Mouse (Mus musculus) myocyte (in vitro differentiated cells): ENCODE measurements around the gene Dnajc2. TPM values are rescaled to one million over a fixed set of nuclear protein-coding genes. Genes with fewer than 3 reads are reported as not detected.

Experiments
- H3K27me3 ChIP-seq: one replicate; pipeline ENCODE4 v1.6.1; 2011; ENCODE audit not compliant: control insufficient read depth, insufficient read depth, insufficient read length
- H3K36me3 ChIP-seq: one replicate; pipeline ENCODE4 v1.6.1; 2011; ENCODE audit not compliant: control insufficient read depth, insufficient read depth
- H3K4me2 ChIP-seq: one replicate; pipeline ENCODE4 v1.6.1; 2011; ENCODE audit warnings: low read depth, control low read depth
- H3K4me3 ChIP-seq: one replicate; pipeline ENCODE4 v1.5.1; 2011; ENCODE audit warnings: mild to moderate bottlenecking, control low read depth, moderate library complexity
- H3K79me2 ChIP-seq: one replicate; pipeline ENCODE4 v1.6.1; 2011; ENCODE audit not compliant: control insufficient read depth, insufficient read depth
- H3ac ChIP-seq: one replicate; pipeline ENCODE4 v1.6.1; 2011; ENCODE audit not compliant: control insufficient read depth, insufficient read length
- CEBPB ChIP-seq: IDR thresholded peaks from 2 replicates; pipeline ENCODE4 v1.6.1; 2011; ENCODE audit warnings: mild to moderate bottlenecking, moderate library complexity; ENCODE audit not compliant: poor library complexity, insufficient read depth, severe bottlenecking
- E2F4 ChIP-seq: IDR thresholded peaks from one replicate; pipeline ENCODE4 v1.6.1; 2011; ENCODE audit warnings: mild to moderate bottlenecking, control low read depth, moderate library complexity; ENCODE audit not compliant: insufficient read depth
- MAX ChIP-seq: IDR thresholded peaks from one replicate; pipeline ENCODE4 v1.6.1; 2011; ENCODE audit warnings: low read depth, mild to moderate bottlenecking, control low read depth
- MYOD1 ChIP-seq, 3 experiments: IDR thresholded peaks; one replicate each; pipeline ENCODE4 v1.6.1; 2011; ENCODE audit warnings: control low read depth in 2 of 3, low read depth in 2 of 3, mild to moderate bottlenecking in 2 of 3, moderate library complexity in 1 of 3; ENCODE audit not compliant: insufficient read length in 2 of 3, control insufficient read depth in 1 of 3
- MYOG ChIP-seq, 3 experiments: IDR thresholded peaks; one replicate each; pipeline ENCODE4 v1.6.1; 2011; ENCODE audit warnings: control low read depth in 2 of 3, low read depth in 2 of 3, mild to moderate bottlenecking in 2 of 3; ENCODE audit not compliant: insufficient read length in 2 of 3, control insufficient read depth in 1 of 3, insufficient read depth in 1 of 3
- POLR2A ChIP-seq: IDR thresholded peaks from one replicate; pipeline ENCODE4 v1.6.1; 2011; ENCODE audit warnings: low read depth, mild to moderate bottlenecking, control low read depth, moderate library complexity; ENCODE audit not compliant: insufficient read length
- POLR2AphosphoS2 ChIP-seq: IDR thresholded peaks from one replicate; pipeline ENCODE4 v1.6.1; 2011; ENCODE audit warnings: low read depth, control low read depth; ENCODE audit not compliant: insufficient read length
- REST ChIP-seq: IDR thresholded peaks from one replicate; pipeline ENCODE4 v1.6.1; 2011; ENCODE audit warnings: mild to moderate bottlenecking, control low read depth, moderate library complexity; ENCODE audit not compliant: insufficient read depth, insufficient read length
- SRF ChIP-seq: IDR thresholded peaks from one replicate; pipeline ENCODE4 v1.6.1; 2011; ENCODE audit warnings: low read depth; ENCODE audit not compliant: control insufficient read depth, insufficient read length
- TCF12 ChIP-seq: IDR thresholded peaks from one replicate; pipeline ENCODE4 v1.6.1; 2011; ENCODE audit warnings: mild to moderate bottlenecking, control low read depth; ENCODE audit not compliant: poor library complexity, insufficient read depth, severe bottlenecking
- TCF3 ChIP-seq: IDR thresholded peaks from one replicate; pipeline ENCODE4 v1.6.1; 2011; ENCODE audit warnings: low read depth, control low read depth; ENCODE audit not compliant: insufficient read length
- USF1 ChIP-seq: IDR thresholded peaks from one replicate; pipeline ENCODE4 v1.6.1; 2011; ENCODE audit warnings: low read depth, mild to moderate bottlenecking, control low read depth, moderate library complexity
- polyA plus RNA-seq: library from polyadenylated mRNA; unstranded; fragments of >200 nt; fragmentation: generic; extraction: Trizol; gene quantifications from one replicate; pipeline ENCODE4 v1.2.1, GENCODE M21; 2012; ENCODE audit warnings: missing spikeins

The Dnajc2 gene
- polyA plus RNA-seq, 1 experiment = 15.4 TPM

DNA sequence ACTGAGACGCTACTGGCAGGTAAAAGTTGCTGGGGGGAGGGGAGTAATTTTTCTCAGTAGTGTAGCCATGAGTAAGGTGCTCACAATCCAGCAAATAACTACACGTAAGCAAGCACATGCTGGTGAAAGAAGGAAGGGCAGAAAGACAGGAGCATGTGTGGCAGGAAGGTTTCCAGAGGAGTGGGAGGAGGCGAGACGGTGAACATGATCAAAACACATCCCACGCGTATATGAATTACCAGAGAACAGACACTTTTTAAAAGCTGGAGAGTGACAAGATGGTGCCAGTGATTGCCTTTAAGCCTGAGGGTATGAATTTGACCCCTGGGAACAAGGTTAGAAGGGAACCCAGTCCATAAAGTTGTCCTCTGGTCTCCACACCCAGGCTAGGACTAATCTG is 15.2 kb downstream of the Dnajc2 start:
- no peak overlapping the region for H3K4me3 ChIP-seq
- peaks cover 28% of the 10 kb centered on the region for H3K36me3 ChIP-seq
- no peak overlapping the region for H3ac ChIP-seq
- H3K27me3 ChIP-seq = no peaks in the 10 kb centered on the region
- TF ChIP-seq E2F4 = no peak
- TF ChIP-seq TCF3 = no peak
- TF ChIP-seq USF1 = no peak
- TF ChIP-seq POLR2AphosphoS2 = no peak
- no peak for TF ChIP-seq POLR2A
- no peak for TF ChIP-seq SRF
- no peak for TF ChIP-seq MYOD1 (IDR thresholded peaks at IDR 0.05; ENCODE audit: control insufficient read depth in 1 of 3, insufficient read length in 2 of 3, low read depth in 2 of 3)
- H3K4me2 ChIP-seq = no peak overlapping the region
- H3K79me2 ChIP-seq = no peaks in the 10 kb centered on the region

DNA sequence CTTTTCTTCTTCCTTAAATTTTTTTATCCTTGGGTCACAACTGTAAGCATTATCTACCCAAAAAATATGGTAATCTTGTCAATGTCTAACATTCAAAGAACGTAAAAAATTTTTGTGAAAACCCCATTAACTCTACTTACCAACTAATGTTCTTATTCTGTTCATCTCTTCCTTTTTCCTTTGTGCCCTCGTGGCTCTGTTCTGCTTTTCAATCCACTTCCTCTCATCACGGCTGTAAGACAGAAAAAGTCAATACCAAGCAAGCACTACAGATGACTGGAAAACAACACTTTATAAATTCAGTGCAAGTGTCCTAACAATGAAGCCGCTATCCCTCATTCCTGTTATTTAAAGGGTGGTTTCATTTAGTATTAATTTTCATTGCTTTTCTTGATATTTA is 16.5 kb downstream of the Dnajc2 start:
- no peak overlapping the region for H3K4me3 ChIP-seq
- peaks cover 38% of the 10 kb centered on the region for H3K36me3 ChIP-seq
- no peaks in the 10 kb centered on the region for H3K27me3 ChIP-seq
- TF ChIP-seq POLR2A = no peak
- no peak for TF ChIP-seq CEBPB
- TF ChIP-seq SRF = no peak
- TF ChIP-seq E2F4 = no peak
- no peak for TF ChIP-seq MYOG (IDR thresholded peaks at IDR 0.05; ENCODE audit: control insufficient read depth in 1 of 3, insufficient read depth in 1 of 3, insufficient read length in 2 of 3, low read depth in 2 of 3)
- TF ChIP-seq MYOD1 (IDR thresholded peaks at IDR 0.05; ENCODE audit: control insufficient read depth in 1 of 3, insufficient read length in 2 of 3, low read depth in 2 of 3) = no peak
- TF ChIP-seq TCF3 = no peak
- H3ac ChIP-seq = no peak overlapping the region
- H3K79me2 ChIP-seq = no peaks in the 10 kb centered on the region
- no peak overlapping the region for H3K4me2 ChIP-seq

DNA sequence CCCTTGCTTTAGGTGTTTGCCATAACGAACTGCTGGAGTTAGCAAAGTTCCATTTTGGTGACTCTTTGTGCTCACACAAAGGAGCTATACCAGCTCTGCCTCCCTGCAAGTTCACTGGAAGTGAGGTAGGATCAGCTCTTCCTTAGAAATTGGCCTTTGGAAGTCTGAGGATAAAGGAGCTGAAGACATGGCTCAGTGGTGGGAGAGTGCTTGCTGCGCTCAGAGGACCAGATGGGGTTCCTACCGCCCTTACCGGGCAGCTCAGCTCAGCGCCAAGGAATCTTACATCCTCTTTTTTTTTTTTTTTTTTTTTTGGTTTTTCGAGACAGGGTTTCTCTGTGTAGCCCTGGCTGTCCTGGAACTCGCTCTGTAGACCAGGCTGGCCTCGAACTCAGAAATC is 39.1 kb downstream of the Dnajc2 start:
- no peaks in the 10 kb centered on the region for H3K27me3 ChIP-seq
- no peaks in the 10 kb centered on the region for H3K79me2 ChIP-seq
- H3K36me3 ChIP-seq = peaks cover 39% of the 10 kb centered on the region
- H3K4me2 ChIP-seq = no peak overlapping the region
- no peak overlapping the region for H3ac ChIP-seq
- TF ChIP-seq CEBPB = no peak
- no peak for TF ChIP-seq REST
- no peak for TF ChIP-seq TCF12
- no peak for TF ChIP-seq SRF
- TF ChIP-seq MYOD1 (IDR thresholded peaks at IDR 0.05; ENCODE audit: control insufficient read depth in 1 of 3, insufficient read length in 2 of 3, low read depth in 2 of 3) = no peak
- TF ChIP-seq POLR2AphosphoS2 = no peak
- TF ChIP-seq MAX = no peak
- TF ChIP-seq POLR2A = no peak
- no peak for TF ChIP-seq TCF3
- no peak for TF ChIP-seq MYOG (IDR thresholded peaks at IDR 0.05; ENCODE audit: control insufficient read depth in 1 of 3, insufficient read depth in 1 of 3, insufficient read length in 2 of 3, low read depth in 2 of 3)
- TF ChIP-seq USF1 = no peak
- TF ChIP-seq E2F4 = no peak
- no peak overlapping the region for H3K4me3 ChIP-seq

DNA sequence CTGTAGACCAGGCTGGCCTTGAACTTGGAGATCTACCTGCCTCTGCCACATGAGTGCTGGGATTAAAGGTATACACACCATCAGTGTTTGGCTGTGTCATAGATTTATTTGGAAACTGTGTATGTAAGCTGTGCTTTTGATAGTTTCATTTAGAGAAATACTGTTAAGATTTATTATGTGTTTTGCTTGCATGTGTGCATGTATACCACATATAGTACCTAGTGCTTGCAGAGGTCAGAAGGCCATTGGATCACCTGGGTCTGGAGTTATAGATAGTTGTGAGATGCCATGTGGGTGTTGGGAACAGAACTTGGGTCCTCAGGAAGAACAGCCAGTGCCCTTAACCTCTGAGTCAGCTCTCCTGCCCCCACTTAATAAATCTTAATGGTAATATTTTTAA is 40.4 kb downstream of the Dnajc2 start:
- Histone ChIP-seq H3ac (no peak overlapping the region), H3K4me3 (no peak overlapping the region), H3K4me2 (no peak overlapping the region), H3K27me3 (no peaks in the 10 kb centered on the region), H3K36me3 (peaks cover 46% of the 10 kb centered on the region), H3K79me2 (no peaks in the 10 kb centered on the region)
- TF ChIP-seq POLR2AphosphoS2 (no peak), POLR2A (no peak), REST (no peak), TCF3 (no peak), MYOG (IDR thresholded peaks at IDR 0.05; ENCODE audit: control insufficient read depth in 1 of 3, insufficient read depth in 1 of 3, insufficient read length in 2 of 3, low read depth in 2 of 3) (no peak)

DNA sequence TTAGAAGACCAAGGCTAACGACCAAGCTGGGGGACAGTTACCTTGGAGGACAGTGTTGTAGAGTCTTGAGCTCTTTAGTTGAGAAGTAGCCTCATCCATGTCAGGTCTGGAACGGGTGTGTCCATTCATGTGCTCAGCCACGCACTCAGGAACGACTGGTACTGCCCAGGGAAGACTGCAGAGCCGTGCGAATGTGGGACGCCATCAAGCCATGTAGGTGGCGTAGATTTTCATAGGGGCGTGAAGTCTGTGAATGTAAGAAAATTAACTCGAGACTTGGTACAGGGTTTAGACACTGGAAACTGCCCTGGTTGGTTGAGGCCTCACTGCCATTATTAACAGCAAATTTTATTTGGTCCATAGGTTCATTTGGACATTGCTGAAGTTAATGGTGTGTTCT is 41.4 kb downstream of the Dnajc2 start:
- H3K4me3 ChIP-seq = no peak overlapping the region
- peaks cover 41% of the 10 kb centered on the region for H3K36me3 ChIP-seq
- no peaks in the 10 kb centered on the region for H3K27me3 ChIP-seq
- H3K79me2 ChIP-seq = no peaks in the 10 kb centered on the region
- TF ChIP-seq TCF12 = no peak
- TF ChIP-seq CEBPB = no peak
- TF ChIP-seq E2F4 = no peak
- no peak for TF ChIP-seq MYOD1 (IDR thresholded peaks at IDR 0.05; ENCODE audit: control insufficient read depth in 1 of 3, insufficient read length in 2 of 3, low read depth in 2 of 3)
- TF ChIP-seq MAX = no peak
- no peak for TF ChIP-seq USF1
- no peak for TF ChIP-seq MYOG (IDR thresholded peaks at IDR 0.05; ENCODE audit: control insufficient read depth in 1 of 3, insufficient read depth in 1 of 3, insufficient read length in 2 of 3, low read depth in 2 of 3)
- H3ac ChIP-seq = no peak overlapping the region
- no peak overlapping the region for H3K4me2 ChIP-seq
